Mouse (Mus musculus): ENCODE measurements around the gene Hint2.

Hint2 gene

DNA sequence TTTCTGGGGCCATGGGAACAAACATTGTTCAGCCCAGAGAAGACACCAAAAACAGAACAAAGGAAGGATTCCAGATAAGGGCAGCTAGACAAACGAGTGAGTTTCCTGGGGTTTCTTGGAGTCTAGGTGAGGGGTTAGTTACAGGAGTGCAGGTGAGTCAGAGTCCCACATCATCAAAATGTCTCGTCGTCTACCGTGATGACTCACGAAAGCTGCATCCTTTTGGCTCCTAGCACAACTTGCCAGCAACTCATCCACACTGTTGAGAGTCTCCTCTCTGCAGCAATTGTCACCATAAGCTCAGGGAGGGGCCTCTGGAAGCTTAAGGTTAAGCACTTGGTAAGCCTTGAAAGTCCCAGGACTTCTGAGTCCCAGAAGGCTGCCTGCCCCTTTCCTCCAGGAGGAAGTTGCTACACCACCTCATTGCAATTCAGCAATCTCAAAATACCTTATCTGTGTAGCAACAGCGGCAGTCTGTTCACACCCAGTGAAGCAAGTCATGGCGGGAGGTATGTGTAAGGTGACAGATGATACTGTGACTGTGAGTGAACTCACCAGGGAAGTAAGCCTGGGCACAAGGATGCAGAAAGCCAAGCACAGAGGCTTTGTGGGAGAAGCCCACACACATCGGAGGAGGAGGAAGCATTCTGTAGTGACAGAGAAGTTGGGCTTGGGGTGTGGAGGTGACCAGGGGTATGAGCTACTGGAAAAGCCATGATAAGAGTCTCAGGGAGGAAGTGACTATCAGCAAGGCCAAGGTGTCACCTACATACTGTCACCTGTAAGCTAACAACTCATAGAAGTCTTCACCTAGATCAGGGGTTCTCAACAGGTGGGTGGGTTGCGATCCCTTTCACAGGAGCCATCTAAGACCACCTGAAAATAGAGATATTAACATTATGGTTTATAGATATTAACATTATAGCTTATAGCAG is 51.2 kb downstream of the Hint2 start:
- DNase-seq (ENCODE audit: low read depth, low spot score), result no peak

Measured in forelimb bud, embryonic 11.5 days (tissue).